Mouse (Mus musculus) megakaryocyte, embryonic 14.5 days (primary cell): Measurements from ENCODE around the gene Foxa2.

Experiments used
- FLI1 ChIP-seq: IDR thresholded peaks from 2 replicates; pipeline ENCODE4 v1.6.1; 2012; ENCODE audit warnings: low read length, inconsistent platforms, mixed read lengths
- GATA1 ChIP-seq: IDR thresholded peaks from 3 replicates; pipeline ENCODE4 v1.6.1; 2012; ENCODE audit warnings: mixed read lengths, low read length, inconsistent platforms, borderline replicate concordance

DNA sequence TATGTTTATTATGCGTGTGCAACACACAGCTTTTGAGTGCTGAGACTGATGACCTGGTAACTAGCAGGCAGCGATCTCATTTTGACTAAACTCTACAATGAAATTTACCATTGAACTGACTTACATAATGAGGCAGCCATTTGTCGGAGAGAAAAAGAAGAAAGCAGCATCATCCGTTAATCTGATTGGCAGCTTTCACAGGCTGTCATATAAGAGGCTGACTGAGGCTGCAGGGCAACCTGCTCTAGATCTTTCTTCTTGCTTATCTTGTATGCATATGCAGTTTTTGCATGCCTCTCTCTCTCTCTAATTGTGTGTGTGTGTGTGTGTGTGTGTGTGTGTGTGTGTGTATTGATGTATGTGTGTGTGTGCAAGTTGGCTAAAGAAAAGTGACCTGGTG, 38.4 kb upstream of the Foxa2 start:
- TF ChIP-seq GATA1 (no peak), FLI1 (no peak)
